Mouse (Mus musculus) liver, embryonic 11.5 days (tissue): ENCODE measurements around the gene Cenpi. TPM values are rescaled to one million over a fixed set of nuclear protein-coding genes. Genes with fewer than 3 reads are reported as not detected.
"Not testable (repeated sequence)": the region's sequence is repeated elsewhere in the genome, so short reads cannot be mapped to it uniquely, and the experiment has no call there.

Experiments
- ATAC-seq: fragments of 200-750 bp; cut with Nextera tagmentation; replicated peaks from 2 replicates; pipeline ENCODE4 v1.8.0; 2017; ENCODE audit warnings: moderate number of reproducible peaks, mild to moderate bottlenecking, moderate TSS enrichment, moderate library complexity; ENCODE audit not compliant: low FRiP score
- DNase-seq: peaks from one replicate; pipeline ENCODE4 v3.0.0-alpha.2; 2017; ENCODE audit warnings: low spot score
- H3K27ac ChIP-seq: fragments of 300-500 bp; sonication (generic); 2 replicates; pipeline ENCODE4 v1.5.1; 2014; ENCODE audit warnings: mild to moderate bottlenecking, low read depth, low read length, control low read depth
- H3K27me3 ChIP-seq: fragments of 300-500 bp; sonication (generic); replicated peaks from 2 replicates; pipeline ENCODE4 v1.6.1; 2014; ENCODE audit warnings: low read length, mixed read lengths; ENCODE audit not compliant: control insufficient read depth, insufficient read depth
- H3K36me3 ChIP-seq: fragments of 300-500 bp; sonication (generic); 2 replicates; pipeline ENCODE4 v1.6.1; 2014; ENCODE audit warnings: mild to moderate bottlenecking, low read length, moderate library complexity, mixed read lengths; ENCODE audit not compliant: control insufficient read depth, insufficient read depth
- H3K4me1 ChIP-seq: fragments of 300-500 bp; sonication (generic); replicated peaks from 2 replicates; pipeline ENCODE4 v1.6.1; 2014; ENCODE audit warnings: low read length, mixed read lengths; ENCODE audit not compliant: control insufficient read depth, insufficient read depth
- H3K4me2 ChIP-seq: fragments of 300-500 bp; sonication (generic); 2 replicates; pipeline ENCODE4 v1.6.1; 2014; ENCODE audit warnings: mild to moderate bottlenecking, control low read depth, moderate library complexity
- H3K4me3 ChIP-seq: fragments of 300-500 bp; sonication (generic); 2 replicates; pipeline ENCODE4 v1.5.1; 2014; ENCODE audit warnings: low read depth, low read length, control low read depth
- H3K9ac ChIP-seq: fragments of 300-500 bp; sonication (generic); 2 replicates; pipeline ENCODE4 v1.6.1; 2014; ENCODE audit warnings: low read depth, low read length, control low read depth
- H3K9me3 ChIP-seq: fragments of 300-500 bp; sonication (generic); 2 replicates; pipeline ENCODE4 v1.6.1; 2016; ENCODE audit warnings: low read length, inconsistent platforms, mixed read lengths; ENCODE audit not compliant: control insufficient read depth
- WGBS: fragments of 180-500 bp; shearing (Covaris S2); extraction: QIAGEN DNeasy Blood & Tissue Kit; methylation state at CpG from one replicate; pipeline ENCODE4 v1.1.7; 2014; 5-methylcytosine and 5-hydroxymethylcytosine counted together
- polyA plus RNA-seq: library from polyadenylated mRNA; unstranded; fragments of >200 nt; fragmentation: Nextera tagmentation; extraction: Ambion mirVana; gene quantifications from 2 replicates; pipeline ENCODE4 v1.2.1, GENCODE M21; 2014

Cenpi gene
- polyA plus RNA-seq, 1 experiment from 2014 or later, result 34.3 TPM

- H3K4me1 ChIP-seq, result no peaks in the 10 kb centered on the region
- H3K9me3 ChIP-seq, result no peaks in the 10 kb centered on the region
- WGBS, result 75% methylated on average over 2 of the region's 2 CpGs
- no peak overlapping the region for H3K4me2 ChIP-seq
- no peaks in the 10 kb centered on the region for H3K36me3 ChIP-seq
- H3K27ac ChIP-seq, result no peak overlapping the region
- no peak for ATAC-seq
- no peak overlapping the region for H3K4me3 ChIP-seq
- peaks cover 2% of the 10 kb centered on the region; the same call in 1 of the 2 replicates for H3K27me3 ChIP-seq
- no peak for DNase-seq
- no peak overlapping the region for H3K9ac ChIP-seq
Observed at GRCm38 (mm10) chrX:134287305-134287704, 20.6 kb upstream of the Cenpi start.

DNA sequence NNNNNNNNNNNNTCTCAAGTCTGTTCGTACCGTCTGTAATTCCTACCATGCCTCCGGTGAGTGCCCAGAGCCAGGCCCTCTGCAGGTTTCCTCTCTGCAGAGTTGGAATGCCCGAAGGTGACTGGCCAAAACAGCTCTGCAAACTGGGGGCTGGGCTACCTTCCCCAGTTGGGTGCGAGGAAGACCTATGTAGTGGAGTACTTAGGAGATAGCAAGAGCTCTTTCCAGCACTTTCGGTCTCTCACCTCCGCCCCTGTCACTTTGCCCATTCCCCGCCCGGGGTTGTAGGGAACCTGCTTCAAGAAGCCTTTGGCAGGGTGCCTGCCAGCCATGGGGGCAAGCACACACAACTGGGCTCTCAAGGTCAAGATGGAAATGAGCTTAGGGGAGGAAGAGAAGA is 11.6 kb upstream of the Cenpi start:
- Histone ChIP-seq H3K9ac (no peak overlapping the region), H3K4me3 (no peak overlapping the region), H3K27ac (no peak overlapping the region), H3K27me3 (peaks cover 38% of the 10 kb centered on the region), H3K36me3 (no peaks in the 10 kb centered on the region), H3K4me1 (no peaks in the 10 kb centered on the region), H3K9me3 (no peaks in the 10 kb centered on the region), H3K4me2 (peak overlapping the region; percentile 64)
- DNase-seq (peak; percentile 31), ATAC-seq (no peak)
- 22% methylated on average over 9 of the region's 9 CpGs for whole genome bisulfite sequencing

DNA sequence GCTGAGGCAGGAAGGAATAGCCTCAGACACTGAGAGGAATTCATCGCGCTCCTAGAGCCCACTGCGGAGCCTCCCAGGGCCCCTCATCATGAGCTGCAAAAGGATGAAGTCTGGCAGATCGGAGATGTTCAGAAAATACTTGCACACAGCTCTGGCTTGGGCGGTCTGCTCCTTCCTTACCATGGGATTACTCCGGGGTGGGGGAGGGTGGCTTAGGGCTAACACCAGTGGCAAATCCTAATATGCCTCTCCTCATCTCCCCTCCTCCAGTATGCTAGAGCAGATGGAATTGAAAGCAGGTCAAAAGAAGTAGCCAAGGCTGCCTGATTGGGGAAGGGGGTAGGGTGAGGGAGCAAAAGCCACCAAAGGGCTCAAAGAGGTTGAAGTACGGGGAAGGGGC is 11.1 kb upstream of the Cenpi start:
- Histone ChIP-seq H3K9ac (no peak overlapping the region), H3K27ac (no peak overlapping the region), H3K4me2 (peak overlapping the region; percentile 64; the same call in 1 of the 2 replicates), H3K4me3 (no peak overlapping the region), H3K36me3 (no peaks in the 10 kb centered on the region), H3K9me3 (no peaks in the 10 kb centered on the region), H3K27me3 (peaks cover 38% of the 10 kb centered on the region), H3K4me1 (no peaks in the 10 kb centered on the region)
- 25% methylated on average over 7 of the region's 7 CpGs for WGBS
- no peak for ATAC-seq
- peak; percentile 30 for DNase-seq

GRCm38 (mm10) chrX:134297195-134297594 is 10.7 kb upstream of the Cenpi start:
- Histone ChIP-seq H3K27me3 (peaks cover 38% of the 10 kb centered on the region), H3K36me3 (no peaks in the 10 kb centered on the region), H3K4me2 (no peak overlapping the region), H3K4me3 (no peak overlapping the region), H3K9ac (no peak overlapping the region), H3K9me3 (no peaks in the 10 kb centered on the region), H3K27ac (no peak overlapping the region), H3K4me1 (no peaks in the 10 kb centered on the region)
- DNase-seq, result no peak
- ATAC-seq, result no peak
- WGBS, result 35% methylated on average over 4 of the region's 4 CpGs

DNA sequence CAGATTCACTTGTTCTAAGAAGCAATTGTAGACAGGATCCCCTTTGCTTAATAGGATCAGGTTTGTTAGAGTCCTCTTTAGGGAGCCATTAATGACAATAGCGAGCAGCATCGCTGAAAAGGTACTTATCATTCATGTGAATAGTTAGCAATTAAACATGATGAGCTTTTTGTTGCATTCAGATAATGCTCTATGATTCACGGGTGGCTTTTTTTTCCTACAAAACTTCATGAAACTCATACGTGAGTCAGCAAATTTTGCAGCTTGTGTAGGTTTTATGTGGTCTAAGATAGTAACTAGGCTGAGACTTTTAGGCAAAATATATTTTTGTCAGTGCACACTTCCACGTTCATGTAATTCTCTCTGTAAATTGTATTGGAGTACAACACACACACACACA is 7.7 kb upstream of the Cenpi start:
- H3K4me2 ChIP-seq, result no peak overlapping the region

DNA sequence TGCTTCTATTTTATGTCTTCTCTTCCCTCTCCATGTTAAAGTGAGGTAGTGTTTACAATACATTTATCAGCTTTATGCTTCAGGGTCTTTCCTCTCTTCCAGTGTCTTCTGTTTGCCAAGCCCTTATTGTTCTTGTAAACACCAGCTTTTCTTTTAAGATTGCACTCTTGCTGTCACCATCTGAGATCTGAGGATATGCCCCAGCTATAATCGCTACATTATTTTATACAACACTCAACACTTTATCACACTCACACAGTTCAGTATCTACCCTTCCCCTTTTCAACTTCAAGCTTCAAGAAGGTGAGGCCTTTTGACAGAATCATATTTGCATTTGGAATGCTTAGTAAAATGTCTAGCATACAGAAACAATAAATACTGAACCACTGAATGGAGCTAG is 4.6 kb upstream of the Cenpi start:
- H3K9me3 ChIP-seq, result no peaks in the 10 kb centered on the region
- H3K4me2 ChIP-seq, result no peak overlapping the region
- H3K9ac ChIP-seq, result no peak overlapping the region
- H3K4me3 ChIP-seq, result no peak overlapping the region
- H3K27me3 ChIP-seq, result no peaks in the 10 kb centered on the region
- H3K27ac ChIP-seq, result no peak overlapping the region
- ATAC-seq (no peak), DNase-seq (no peak)
- 85% methylated on average over 1 of the region's 1 CpGs for WGBS
- H3K36me3 ChIP-seq, result no peaks in the 10 kb centered on the region
- H3K4me1 ChIP-seq, result no peaks in the 10 kb centered on the region

More for the DNA sequence above, 7.7 kb upstream of the Cenpi start:
- no peak for ATAC-seq
- no peak for DNase-seq
- no peak overlapping the region for H3K27ac ChIP-seq
- H3K9ac ChIP-seq, result no peak overlapping the region
- H3K36me3 ChIP-seq, result no peaks in the 10 kb centered on the region
- H3K4me3 ChIP-seq, result no peak overlapping the region
- H3K27me3 ChIP-seq, result peaks cover 21% of the 10 kb centered on the region
- WGBS, result 52% methylated on average over 5 of the region's 5 CpGs
- no peaks in the 10 kb centered on the region for H3K9me3 ChIP-seq
- H3K4me1 ChIP-seq, result no peaks in the 10 kb centered on the region

DNA sequence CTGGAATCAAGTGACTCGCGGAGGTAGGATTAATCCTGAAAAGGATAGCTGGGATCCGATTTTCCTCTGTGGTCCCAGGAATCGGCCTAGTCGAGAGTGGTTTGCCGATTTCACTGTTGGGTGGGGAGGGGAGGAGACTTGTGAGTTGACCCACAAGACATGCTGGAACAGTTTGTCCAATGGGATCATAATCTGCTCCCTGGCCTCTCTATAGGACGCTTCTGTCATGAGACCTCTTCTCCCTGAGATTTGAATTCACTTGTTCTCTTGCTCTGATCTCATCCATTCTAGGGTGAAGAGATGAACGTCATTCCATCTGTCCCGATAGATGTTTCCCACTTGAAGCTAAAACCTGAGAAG is 371 bp downstream of the Cenpi start:
- WGBS, result 13% methylated on average over 9 of the region's 9 CpGs
- H3K36me3 ChIP-seq, result no peaks in the 10 kb centered on the region; the same call in 1 of the 2 replicates
- peak overlapping the region; percentile 38; the same call in 1 of the 2 replicates for H3K27ac ChIP-seq
- H3K9me3 ChIP-seq, result no peaks in the 10 kb centered on the region
- DNase-seq (no peak), ATAC-seq (peak; percentile 81)
- H3K27me3 ChIP-seq, result no peaks in the 10 kb centered on the region
- peak overlapping the region; percentile 67 for H3K4me2 ChIP-seq
- H3K9ac ChIP-seq, result peak overlapping the region; percentile 65
- H3K4me1 ChIP-seq, result no peaks in the 10 kb centered on the region
- H3K4me3 ChIP-seq, result peak overlapping the region; percentile 55

DNA sequence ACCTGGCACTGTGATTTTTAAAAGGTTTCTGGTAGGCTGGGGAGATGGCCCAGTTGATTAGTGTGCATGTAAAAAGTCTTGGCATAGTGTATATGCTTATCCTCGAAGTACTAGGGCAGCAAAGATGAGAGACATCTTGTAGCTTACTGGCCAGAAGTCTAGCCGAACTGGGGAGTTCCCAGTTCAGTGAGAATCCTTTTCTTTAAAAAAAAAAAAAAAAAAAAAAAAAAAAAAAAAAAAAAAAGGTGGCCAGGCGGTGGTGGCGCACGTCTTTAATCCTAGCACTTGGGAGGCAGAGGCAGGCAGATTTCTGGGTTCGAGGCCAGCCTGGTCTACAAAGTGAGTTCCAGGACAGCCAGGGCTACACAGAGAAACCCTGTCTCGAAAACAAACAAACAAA is 3.3 kb downstream of the Cenpi start:
- H3K9ac ChIP-seq, H3K27ac ChIP-seq, H3K9me3 ChIP-seq, H3K27me3 ChIP-seq, H3K4me1 ChIP-seq, H3K36me3 ChIP-seq, H3K4me2 ChIP-seq, ATAC-seq, DNase-seq, H3K4me3 ChIP-seq: not testable (repeated sequence)
- WGBS, result 92% methylated on average over 7 of the region's 7 CpGs

- Histone ChIP-seq H3K9ac (no peak overlapping the region), H3K9me3 (no peaks in the 10 kb centered on the region), H3K27ac (no peak overlapping the region), H3K27me3 (no peaks in the 10 kb centered on the region), H3K4me2 (no peak overlapping the region), H3K4me1 (no peaks in the 10 kb centered on the region), H3K4me3 (no peak overlapping the region), H3K36me3 (peaks cover 3% of the 10 kb centered on the region; the same call in 1 of the 2 replicates)
- no peak for ATAC-seq
- DNase-seq, result no peak
- 80% methylated on average over 2 of the region's 2 CpGs for WGBS
Observed at GRCm38 (mm10) chrX:134319153-134319932, 11.5 kb downstream of the Cenpi start.
